Mouse (Mus musculus) frontal cortex, postnatal 36 days (tissue): ENCODE data around the gene Sspn.
A peak's percentile ranks its signal among the peaks of the same experiment; 100 is the strongest.

Experiments
- DNase-seq, 2 experiments: peaks; one replicate each; pipeline ENCODE4 v3.0.0; 2022; ENCODE audit warnings: low spot score in 2 of 2

Gene Sspn

GRCm38 (mm10) chr6:145934001-145934696 lies 2.7 kb downstream of the Sspn start:
- peak; percentile 50 to 66 for DNase-seq

GRCm38 (mm10) chr6:145934697-145935240 lies 3.3 kb downstream of the Sspn start:
- DNase-seq: no peak

- DNase-seq: no peak
These were observed 4.5 kb downstream of the Sspn start for GRCm38 (mm10) chr6:145935912-145936311.

- DNase-seq: no peak
These were observed 5.1 kb downstream of the Sspn start for GRCm38 (mm10) chr6:145936511-145936910.

- no peak for DNase-seq
These were observed 9.4 kb downstream of the Sspn start for GRCm38 (mm10) chr6:145940852-145941251.

- no peak for DNase-seq
These were observed 11.0 kb downstream of the Sspn start for GRCm38 (mm10) chr6:145942263-145942966.

DNA sequence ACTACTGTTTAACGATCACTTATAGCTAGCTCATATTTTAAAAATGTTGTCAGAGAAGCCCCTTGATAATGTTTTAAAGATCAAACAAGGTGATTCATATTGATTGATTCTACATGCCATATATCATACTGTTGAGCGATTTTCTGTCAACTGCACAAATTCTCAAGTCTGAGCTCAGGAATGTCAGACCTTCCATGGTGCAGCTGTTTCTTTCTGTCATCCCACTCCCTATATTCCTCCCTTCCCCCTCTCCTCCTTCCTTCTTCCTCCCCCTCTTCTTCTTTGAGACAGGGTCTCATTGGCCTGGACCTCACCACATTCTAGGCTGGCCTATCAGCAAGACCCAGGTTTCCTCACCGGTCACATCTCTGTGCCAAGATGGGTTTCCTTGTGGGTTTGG lies 12.0 kb downstream of the Sspn start:
- DNase-seq: no peak

- DNase-seq: no peak
These were observed 14.4 kb downstream of the Sspn start for GRCm38 (mm10) chr6:145945700-145946344.

GRCm38 (mm10) chr6:145949049-145949448 lies 17.6 kb downstream of the Sspn start:
- DNase-seq: no peak

- DNase-seq: no peak
These were observed 19.2 kb downstream of the Sspn start for GRCm38 (mm10) chr6:145950626-145951025.

- no peak for DNase-seq
These were observed 21.2 kb downstream of the Sspn start for GRCm38 (mm10) chr6:145952594-145952993.

GRCm38 (mm10) chr6:145953121-145953896 lies 21.9 kb downstream of the Sspn start:
- DNase-seq: no peak

GRCm38 (mm10) chr6:145957427-145957965 lies 26.1 kb downstream of the Sspn start:
- DNase-seq: no peak

GRCm38 (mm10) chr6:145958070-145958469 lies 26.6 kb downstream of the Sspn start:
- no peak for DNase-seq

DNA sequence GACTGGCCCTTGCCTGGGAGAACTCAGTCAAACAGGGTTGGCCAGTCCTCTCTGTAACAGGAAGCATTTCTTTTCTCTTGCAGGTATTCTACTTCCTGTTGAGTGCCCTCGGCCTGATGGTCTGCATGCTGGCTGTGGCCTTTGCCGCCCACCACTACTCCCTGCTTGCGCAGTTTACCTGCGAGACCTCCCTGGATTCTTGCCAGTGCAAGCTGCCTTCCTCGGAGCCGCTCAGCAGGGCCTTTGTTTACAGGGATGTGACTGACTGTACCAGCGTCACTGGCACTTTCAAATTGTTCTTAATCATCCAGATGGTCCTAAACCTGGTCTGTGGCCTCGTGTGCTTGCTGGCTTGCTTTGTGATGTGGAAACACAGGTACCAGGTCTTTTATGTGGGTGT lies 29.6 kb downstream of the Sspn start:
- DNase-seq: no peak

GRCm38 (mm10) chr6:145963966-145964365 lies 32.5 kb downstream of the Sspn start:
- DNase-seq: no peak

- no peak for DNase-seq
These were observed 36.3 kb downstream of the Sspn start for GRCm38 (mm10) chr6:145967693-145968092.

DNA sequence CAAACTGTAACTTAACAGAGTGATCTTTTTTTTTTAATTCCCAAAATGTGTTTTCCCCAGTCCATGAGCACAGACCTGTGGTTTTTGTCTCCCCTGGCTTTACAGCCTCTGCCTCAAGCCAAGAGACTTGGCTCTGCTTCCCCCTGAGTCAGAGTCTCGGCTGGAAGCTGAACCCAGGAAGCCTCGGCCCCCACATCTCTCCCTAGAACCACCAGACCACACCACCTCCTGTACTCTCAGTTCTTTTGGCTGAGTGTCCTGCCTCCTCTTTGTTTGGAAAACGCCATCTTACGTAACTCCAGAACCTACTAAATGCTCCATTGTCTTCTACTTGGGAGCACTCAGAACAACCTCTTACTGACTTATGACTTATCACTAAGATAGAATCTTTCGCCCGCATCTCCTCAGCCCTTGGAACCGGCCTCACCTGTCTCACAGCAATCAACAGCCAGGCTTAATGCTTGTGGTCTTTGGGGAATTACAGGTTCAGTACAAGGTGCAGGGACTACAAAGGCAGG lies 36.9 kb downstream of the Sspn start:
- DNase-seq: no peak

- no peak for DNase-seq
These were observed 37.4 kb downstream of the Sspn start for GRCm38 (mm10) chr6:145968821-145969220.

GRCm38 (mm10) chr6:145969572-145969971 lies 38.1 kb downstream of the Sspn start:
- no peak for DNase-seq

DNA sequence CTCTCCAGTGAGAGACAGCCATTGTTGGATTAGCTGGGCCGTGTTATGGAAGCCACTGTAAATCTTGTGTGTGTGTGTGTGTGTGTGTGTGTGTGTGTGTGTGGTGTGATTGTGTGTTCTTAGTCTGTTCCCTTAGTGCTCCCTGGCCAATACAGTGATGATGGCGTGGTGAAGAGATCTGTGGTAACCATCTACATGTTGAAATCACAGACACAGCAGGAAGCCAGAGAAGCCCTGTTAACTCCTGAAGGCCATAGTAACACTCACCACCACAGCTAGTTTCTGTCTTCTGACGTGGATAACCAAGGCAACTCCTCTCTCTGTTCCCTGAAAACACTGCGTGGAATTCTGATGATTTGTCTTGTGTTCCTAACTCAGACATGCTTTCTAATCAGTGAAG lies 40.7 kb downstream of the Sspn start:
- no peak for DNase-seq
